ENCODE assay signal across 10 mouse cellular contexts in the genomic region with DNA sequence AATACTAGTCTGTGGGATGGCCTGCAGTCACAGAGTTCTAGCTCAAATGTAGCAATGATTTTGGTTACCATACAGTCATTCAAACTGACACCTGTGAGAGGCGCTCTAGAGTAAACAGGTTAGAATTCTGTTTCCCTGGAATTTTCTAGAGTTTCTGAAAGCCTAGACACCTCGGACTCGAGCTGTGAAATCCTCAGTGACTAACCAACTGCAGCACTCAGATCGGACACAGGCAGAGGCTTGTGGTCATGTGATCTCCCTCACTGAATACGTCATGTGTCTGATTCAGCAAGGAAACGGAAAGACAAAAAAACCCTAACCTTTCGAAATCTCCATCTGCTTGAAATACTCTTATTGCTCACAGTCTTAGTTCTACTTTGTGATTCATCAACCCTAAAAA.
DNase-seq lines count a peak whose midpoint lies in the region; TF ChIP-seq lines count a peak whose summit lies in the region.
"Had no signal": no experiment of that assay in that cellular context is flagged by ENCODE, and none has a peak within 500 bp of the region (broad histone marks: within the 10 kb centered on the region; RNA-seq: fewer than 3 reads in every experiment).

No protein-coding gene starts in this region.

- H3K27ac ChIP-seq in bone marrow, adult 2 months (ENCODE audit: control insufficient read depth, insufficient read depth, low read depth, low read length, poor library complexity): peak overlapping the region; percentile 96
- no peak overlapping the region for H3K27ac ChIP-seq in embryonic facial prominence, embryonic 10.5 days (replicated peaks)
- H3K27ac ChIP-seq: stomach, embryonic 15.5 days had no signal

- H3K4me1 ChIP-seq in lung, adult 2 months (ENCODE audit: control insufficient read depth, insufficient read depth, low read length): no peaks in the 10 kb centered on the region
- H3K4me1 ChIP-seq in bone marrow, adult 2 months (ENCODE audit: control insufficient read depth, insufficient read depth, low read length): peaks cover 1% of the 10 kb centered on the region; the same call in 1 of the 2 replicates
- H3K4me1 ChIP-seq in embryonic facial prominence, embryonic 10.5 days: no peaks in the 10 kb centered on the region
- H3K4me1 ChIP-seq: stomach, embryonic 15.5 days had no signal

- H3K36me3 ChIP-seq in embryonic facial prominence, embryonic 10.5 days (replicated peaks): no peaks in the 10 kb centered on the region
- H3K36me3 ChIP-seq: stomach, embryonic 15.5 days had no signal

- no peak for TF ChIP-seq CTCF in lung, adult 2 months (IDR thresholded peaks at IDR 0.05; ENCODE audit: insufficient read depth, low read length)
- TF ChIP-seq CTCF in bone marrow, adult 2 months (IDR thresholded peaks at IDR 0.05; ENCODE audit: control insufficient read depth, insufficient read depth, low read length): no peak

- WGBS in lung, adult 2 months: 65% methylated on average over 7 of the region's 7 CpGs
- WGBS in bone marrow, adult 2 months: 10% methylated on average over 7 of the region's 7 CpGs
- WGBS in embryonic facial prominence, embryonic 10.5 days: 89% methylated on average over 7 of the region's 7 CpGs

- H3K4me3 ChIP-seq in lung, adult 2 months (replicated peaks; ENCODE audit: extremely low read depth, low read depth, low read length): peak overlapping the region; percentile 63
- H3K4me3 ChIP-seq in bone marrow, adult 2 months (replicated peaks; ENCODE audit: control insufficient read depth, low read depth, low read length): peak overlapping the region; percentile 83
- no peak overlapping the region for H3K4me3 ChIP-seq in embryonic facial prominence, embryonic 10.5 days
- H3K4me3 ChIP-seq: stomach, embryonic 15.5 days had no signal

- no peak for TF ChIP-seq POLR2A in lung, adult 2 months (IDR thresholded peaks at IDR 0.05; ENCODE audit: borderline replicate concordance, extremely low read depth, low read depth, low read length)
- TF ChIP-seq POLR2A in bone marrow, adult 2 months (IDR thresholded peaks at IDR 0.05; ENCODE audit: borderline replicate concordance, control insufficient read depth, low read depth, low read length): no peak

- no peaks in the 10 kb centered on the region for H3K27me3 ChIP-seq in embryonic facial prominence, embryonic 10.5 days (replicated peaks; ENCODE audit: low read depth, poor library complexity, severe bottlenecking)
- H3K27me3 ChIP-seq: stomach, embryonic 15.5 days had no signal

- no peak for DNase-seq in lung, adult 2 months
- DNase-seq in lung, postnatal 4 days: no peak
- DNase-seq in lung, postnatal 25 days (ENCODE audit: low spot score): peak; percentile 28
- peak; percentile 60 for DNase-seq in thymus, postnatal 14 days
- no peak for DNase-seq in kidney, postnatal 10 days
- DNase-seq in embryonic facial prominence, embryonic 10.5 days (ENCODE audit: low spot score): no peak
- DNase-seq: adrenal gland, postnatal 14 days; kidney, adult 11 months had no signal

- H3K9me3 ChIP-seq in embryonic facial prominence, embryonic 10.5 days: no peaks in the 10 kb centered on the region
- H3K9me3 ChIP-seq: stomach, embryonic 15.5 days had no signal

Comparison
In these comparisons a context has a peak if more than half of its experiments do, and no peak if none do; other contexts are left out.
1. DNase-seq: peak in lung, postnatal 25 days (single experiment) and thymus, postnatal 14 days (single experiment); none in lung, adult 2 months (single experiment), lung, postnatal 4 days (0 of 2), kidney, postnatal 10 days (single experiment) and embryonic facial prominence, embryonic 10.5 days (single experiment).